Mouse (Mus musculus) telencephalon, adult 2 months (tissue): Measurements from ENCODE around the gene Xpo5.

ENCODE experiments used
- DNase-seq: peaks from one replicate; pipeline ENCODE4 v3.0.0-alpha.2; 2011; ENCODE audit warnings: low read depth, low spot score

Gene Xpo5

DNA sequence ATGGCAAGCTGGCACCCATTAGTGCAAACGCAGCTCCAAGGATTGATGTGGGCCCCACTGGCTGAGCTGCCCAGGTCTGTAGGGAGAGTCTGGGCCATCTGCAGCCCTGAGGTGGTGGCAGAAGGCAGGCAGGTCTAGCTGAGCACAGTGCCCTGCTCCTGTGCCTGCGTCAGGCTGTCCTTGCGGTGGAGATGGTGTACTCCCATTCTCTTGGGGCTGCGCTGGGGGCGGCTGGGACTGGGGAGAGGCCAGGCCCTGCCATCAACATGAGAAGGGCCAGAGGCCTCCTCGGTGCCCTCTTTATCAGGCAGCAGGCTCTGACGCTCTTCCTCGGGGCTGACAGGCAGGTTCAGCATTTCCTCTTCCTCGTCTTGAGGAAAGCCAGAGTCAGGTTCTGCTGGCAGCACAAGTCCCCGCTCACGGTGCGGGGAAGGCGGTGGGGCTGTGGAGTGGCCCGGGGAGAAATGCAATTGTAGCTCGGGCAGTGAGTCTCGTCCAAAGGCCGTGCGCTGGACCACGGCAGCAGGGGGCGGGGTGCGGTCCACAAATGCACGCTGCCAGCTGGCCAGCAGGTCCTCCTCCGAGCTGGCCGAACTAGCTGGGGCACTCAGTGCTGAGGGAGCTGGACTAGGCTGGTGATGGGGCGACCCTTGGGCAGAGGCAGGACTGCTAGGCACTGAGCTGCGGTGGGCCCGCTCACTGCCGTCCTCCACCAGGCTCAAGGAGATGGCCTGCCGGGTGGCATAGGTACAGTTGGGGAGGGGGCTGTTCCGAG, 55.9 kb downstream of the Xpo5 start:
- no peak for DNase-seq

DNA sequence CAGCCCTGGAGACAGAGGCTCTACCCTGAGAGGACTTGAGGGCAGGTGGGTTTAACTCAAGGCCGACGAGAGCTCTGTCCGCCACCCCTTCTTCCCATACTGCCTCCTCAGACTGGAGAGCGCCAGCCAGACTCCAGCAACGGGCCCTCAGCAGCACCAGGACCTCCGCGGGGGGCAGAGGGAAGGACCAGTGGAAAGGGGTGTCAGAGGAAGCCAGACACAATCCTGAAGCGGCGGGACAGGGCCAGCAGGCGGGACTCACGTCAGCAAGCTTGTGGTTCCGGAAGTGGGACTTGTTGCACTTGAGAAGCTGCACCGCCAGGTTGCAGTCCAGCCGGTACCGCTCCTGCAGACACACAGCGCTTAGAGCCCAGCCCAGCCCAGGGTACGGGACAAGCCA, 57.1 kb downstream of the Xpo5 start:
- no peak for DNase-seq

DNA sequence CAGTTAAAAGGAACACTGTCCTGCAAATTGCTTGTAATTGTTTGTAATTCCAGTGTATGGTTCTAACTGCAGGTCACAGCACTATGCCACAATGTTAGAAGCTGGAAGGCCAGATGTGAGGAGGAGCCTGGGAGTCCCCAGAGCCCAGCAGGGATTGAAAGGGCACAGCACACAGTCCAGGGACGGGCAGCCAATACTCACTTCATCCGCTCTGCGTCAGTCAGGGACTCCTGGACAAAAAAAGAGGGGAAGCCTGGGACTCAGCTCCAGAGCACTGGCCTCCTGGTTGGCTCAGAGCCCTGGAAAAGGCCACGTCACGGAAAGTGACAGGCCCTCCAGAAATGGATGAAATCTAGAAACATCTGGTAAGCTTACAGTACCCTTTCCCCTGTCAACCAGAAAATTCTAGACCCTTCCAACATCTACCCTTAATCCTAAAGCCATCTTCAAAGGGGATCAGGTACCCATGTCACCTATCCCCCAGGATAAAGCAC, 59.7 kb downstream of the Xpo5 start:
- DNase-seq, result no peak

DNA sequence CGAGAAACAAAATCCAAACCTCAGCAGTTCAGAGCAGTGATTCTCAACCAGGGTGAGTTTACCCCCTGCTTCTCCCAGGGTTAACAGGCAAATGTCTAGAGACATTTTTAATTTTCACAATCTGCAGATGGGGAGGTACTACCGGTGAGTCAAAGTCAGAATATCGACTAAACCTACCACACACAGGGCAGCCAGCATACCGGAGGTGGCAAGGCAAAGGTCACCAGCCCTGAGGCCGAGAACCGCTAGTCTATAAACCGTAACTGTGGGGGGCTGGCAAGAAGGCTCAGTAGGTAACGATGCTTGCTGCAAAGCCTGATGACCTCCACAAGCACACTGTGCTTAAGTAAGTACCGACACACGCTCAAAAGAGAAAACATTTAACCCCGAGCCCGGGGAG, 62.9 kb downstream of the Xpo5 start:
- DNase-seq, result no peak

DNA sequence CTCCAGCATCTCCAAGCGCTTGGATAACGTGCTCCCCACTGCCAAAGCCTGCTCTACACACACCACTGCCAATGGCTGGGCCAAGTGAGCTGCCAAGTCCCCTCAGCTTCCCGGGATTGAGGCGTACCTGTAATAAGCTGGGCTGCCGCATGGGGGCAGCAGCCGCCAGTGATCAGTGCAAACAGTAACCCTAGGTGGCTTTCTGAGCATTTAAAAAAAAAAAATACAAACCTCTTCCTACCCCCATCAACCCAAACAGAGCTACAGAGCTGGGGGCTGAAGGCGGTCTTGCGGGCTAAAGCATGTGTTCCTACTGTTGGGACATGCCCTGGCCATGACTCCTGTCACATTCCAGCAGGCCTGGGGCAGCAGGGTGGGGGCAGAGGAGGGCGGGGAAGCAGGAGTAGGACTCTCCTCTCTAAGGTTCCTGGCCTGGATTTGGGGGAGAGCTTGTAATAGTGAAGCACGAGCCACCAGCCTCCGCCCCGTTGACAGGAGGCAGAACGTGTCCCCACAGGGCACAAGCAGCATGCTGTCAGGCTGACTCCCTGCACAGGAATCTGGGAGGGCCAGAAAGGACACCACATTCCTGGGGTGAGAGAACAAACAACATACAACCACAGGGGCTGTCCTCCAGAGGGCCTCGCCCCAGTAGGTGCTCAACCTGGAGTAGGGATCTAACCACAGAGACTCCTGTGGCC, 63.5 kb downstream of the Xpo5 start:
- no peak for DNase-seq

DNA sequence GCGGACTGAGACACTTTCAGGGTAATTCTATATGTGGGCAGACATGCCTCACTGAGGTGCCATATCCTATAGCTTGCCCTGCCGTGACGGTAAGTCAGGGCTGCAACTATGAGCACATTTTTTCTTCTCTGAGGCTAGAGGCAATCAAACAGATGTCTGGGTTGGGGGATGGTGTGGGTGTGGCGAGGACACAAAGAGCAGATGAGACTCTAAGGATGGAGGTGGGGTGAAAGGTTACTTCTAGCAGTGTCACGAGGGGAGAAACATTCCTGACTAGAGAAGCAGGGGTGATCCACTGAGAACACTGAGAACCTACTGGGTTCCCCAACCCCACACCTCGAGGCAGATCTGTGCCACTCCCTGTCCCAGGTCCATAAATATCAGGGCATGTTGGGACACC, 64.4 kb downstream of the Xpo5 start:
- DNase-seq, result no peak

DNA sequence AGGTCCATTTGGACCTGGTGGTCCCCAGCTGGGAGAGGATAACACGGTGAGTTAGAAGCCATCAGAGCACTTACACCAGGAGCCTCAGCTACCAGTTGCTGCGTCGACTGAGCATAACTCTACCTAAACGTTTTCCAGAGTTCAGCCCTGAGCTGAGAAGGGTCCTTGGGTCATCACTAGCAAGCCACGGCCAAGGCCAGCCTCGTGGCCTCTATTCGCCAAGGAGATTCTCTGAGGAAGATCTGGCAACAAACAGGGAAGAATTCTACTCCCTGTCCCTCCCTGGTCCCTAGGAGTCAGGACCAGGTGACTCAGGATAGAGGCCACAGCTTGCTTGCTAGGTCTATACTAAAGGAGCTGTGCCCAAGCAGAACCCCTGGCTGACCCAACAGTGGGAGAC, 64.9 kb downstream of the Xpo5 start:
- DNase-seq, result no peak

DNA sequence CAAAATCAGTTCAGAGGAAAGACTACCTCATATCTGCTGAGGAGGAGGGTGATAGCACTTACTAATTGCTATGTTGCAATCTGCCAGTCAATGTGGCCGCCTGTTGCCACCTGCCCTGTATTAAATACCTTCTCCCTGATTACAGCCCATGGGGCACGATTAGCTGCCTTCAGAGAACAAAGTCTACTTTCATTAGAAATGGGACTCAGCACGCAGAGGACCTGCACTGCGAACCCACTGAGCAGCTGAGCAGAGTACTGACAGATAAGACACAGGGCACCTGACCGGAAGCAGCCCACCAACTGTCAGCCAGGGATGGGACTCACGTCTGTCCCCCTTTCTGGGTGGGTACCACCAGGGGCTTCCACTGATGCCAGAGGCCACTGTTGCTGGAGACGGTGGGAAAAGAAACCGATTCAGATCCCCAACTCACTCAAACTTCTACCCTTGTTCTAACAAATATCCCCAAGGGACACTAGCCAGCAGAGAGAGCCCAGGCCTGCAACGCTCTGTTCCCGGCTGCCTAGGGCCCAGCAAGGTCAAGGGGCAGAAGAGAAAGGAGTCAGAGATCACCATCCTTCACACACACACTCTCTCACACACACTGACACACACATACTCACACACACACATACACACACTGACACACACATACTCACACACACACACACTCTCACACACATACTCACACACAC, 65.6 kb downstream of the Xpo5 start:
- DNase-seq, result no peak

DNA sequence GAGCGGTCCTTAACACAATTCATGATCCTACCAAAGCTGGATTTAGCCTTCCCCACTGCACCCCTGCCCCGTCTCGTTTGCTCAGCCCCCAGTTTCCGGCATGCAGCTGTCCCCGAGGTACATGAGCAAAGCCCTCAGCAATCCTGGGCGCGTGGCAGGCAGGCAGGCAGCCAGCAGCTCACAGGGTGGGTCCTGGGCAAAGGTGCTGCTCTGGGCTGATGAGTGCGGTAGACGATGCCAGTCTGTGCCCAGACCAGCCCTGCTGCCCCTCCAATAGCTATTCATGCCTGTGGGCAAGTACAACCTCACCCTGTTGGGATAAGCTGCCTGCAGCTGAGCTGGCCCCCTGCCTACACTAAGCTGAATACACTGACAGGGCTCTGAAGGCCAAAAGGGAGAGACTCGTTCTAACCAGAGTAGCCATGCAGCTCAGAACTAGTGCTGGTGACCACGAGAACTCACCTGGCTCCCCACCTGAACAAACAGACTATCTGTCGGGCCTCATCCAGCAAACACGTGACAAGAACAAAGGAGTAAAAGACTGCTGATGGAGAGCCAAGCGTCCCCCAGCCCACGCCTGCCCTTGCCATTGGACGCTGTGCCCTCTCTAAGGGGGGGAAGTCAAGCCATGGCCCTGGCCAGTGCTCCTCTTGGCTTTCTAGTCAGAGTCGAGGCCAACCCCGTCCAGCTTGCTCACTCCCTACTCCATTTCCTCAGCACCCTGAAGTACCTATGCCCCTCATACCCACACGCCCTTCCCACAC, 67.4 kb downstream of the Xpo5 start:
- no peak for DNase-seq

DNA sequence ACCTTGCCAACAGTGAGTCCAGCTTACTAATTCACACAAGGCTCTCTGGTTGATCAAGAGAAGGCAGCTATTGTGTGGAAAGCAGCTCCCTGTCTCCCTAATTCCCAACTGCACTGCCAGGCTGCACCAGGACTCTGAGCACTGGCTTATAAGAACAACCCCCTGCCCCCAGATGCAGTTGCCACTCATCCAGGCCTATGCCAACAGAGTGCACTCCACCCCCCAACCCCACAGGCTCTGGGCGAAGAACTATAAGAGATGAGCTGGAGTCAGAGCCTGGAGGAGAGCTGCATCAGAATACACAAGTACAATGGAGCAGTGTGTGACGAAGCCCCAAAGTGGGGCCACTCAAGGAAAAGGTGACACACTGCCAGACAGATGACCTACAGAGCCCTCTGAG, 69.5 kb downstream of the Xpo5 start:
- DNase-seq, result no peak

DNA sequence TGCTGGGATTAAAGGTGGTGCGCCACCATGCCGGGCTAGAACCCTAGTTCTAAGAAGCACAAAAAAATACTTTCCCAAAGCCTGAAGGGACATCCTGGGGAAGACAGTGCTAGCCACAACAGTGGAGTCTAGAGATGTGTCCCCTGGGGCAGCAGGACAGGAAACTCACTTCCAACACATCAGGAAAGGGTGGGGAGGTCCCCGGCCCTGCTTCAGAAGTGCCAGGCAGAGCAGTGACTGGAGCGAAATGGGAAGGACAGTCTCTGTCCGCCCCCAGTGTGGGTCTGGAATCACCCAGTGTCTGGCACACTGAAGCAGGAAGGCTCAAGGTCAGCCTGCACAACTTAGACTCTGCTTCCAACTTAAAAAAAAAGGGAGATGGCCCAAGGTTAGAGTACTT, 70.1 kb downstream of the Xpo5 start:
- no peak for DNase-seq

DNA sequence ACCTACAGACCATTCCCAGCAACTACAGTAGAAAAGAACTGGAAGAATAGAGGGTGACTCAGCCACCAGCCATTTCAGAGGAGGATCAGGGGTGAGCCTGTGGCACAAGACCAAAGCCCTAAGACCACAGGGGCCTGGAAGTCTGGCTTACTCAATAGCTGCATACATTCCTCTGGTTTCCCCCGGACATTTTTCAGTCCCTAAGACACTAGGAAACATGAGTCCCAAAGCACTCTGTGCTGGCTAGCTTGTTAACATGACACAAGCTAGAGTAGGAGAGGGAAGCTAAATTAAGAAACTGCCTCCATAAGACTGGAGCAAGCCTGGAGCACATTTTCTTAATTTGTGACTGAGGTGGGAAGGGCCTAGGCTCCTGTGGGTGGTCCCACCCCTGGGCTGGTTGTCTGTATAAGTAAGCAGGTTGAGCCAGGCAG, 71.2 kb downstream of the Xpo5 start:
- peak; percentile 72 for DNase-seq

DNA sequence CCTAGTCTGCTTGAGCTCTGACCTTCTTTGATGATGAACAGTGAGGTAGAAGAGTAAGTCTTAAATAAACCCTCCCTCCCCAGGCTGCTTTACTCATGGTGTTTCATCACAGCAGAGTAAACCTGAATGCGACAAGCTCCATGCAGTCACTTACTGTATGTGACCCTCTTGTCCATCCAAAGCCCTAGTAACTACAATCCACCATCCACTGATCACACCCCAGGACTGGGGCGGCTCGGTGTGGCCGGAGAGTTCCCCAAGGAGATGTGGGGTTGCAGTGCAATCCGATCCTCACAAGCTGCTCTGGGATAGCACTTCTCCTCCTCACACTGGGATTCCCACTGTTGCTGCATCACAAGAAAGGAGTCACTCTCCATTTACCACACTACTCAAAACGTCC, 71.9 kb downstream of the Xpo5 start:
- no peak for DNase-seq

DNA sequence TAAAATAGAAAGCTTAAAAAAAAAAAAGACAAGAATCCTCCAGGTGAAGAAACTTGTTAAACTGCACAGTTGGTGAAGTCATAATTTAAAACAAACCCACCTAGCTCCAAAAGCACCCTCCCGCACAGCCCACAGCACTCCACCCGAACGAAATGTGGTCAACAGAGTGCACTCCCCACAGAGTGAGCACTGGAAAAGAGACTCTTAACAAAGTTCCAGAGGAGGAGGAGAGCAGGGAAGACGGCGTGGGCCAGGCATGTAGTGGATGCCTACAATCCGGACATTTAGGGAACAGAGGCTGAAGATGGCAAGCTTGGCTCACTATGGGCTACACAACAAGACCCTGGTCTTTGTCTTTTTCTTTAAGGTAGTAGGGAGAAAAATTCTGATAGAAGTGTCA, 72.5 kb downstream of the Xpo5 start:
- no peak for DNase-seq

DNA sequence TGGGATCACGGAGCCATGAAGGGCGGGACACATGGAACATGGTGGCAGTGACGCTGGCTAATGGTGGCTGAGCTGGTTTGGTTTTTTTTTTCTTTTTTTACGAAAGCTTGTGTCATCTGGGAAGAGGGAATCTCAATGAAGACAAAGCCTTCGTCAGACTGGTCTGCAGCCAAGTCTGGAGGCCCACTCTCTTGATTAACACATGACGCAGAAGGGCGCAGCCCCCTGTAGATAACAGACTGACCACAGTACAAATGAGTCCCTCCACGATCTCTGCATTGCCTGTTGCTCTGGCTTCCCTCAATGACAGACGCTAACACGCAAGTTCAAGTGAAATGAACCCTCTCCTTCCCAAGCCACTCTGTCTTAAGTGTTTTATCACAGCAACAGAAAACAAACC, 72.9 kb downstream of the Xpo5 start:
- no peak for DNase-seq

DNA sequence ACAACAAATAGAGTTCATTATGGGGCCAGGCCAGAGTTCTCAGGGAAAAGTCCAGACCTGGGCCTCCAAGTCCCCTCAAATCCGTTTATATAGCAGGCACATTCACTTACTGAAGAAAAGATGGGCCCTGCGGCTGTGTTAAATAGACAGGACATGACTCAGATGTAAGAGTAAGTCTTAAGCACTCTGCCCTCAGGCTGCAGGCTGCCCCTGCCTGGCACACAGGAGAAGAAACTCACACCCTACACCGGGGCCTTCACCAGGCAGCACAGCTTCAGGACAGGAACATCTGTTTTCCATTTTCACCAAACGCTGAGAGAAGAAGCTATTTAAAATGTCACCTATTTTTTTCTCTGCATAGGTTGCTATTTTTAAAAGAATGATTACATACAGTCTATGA, 75.0 kb downstream of the Xpo5 start:
- DNase-seq, result no peak

DNA sequence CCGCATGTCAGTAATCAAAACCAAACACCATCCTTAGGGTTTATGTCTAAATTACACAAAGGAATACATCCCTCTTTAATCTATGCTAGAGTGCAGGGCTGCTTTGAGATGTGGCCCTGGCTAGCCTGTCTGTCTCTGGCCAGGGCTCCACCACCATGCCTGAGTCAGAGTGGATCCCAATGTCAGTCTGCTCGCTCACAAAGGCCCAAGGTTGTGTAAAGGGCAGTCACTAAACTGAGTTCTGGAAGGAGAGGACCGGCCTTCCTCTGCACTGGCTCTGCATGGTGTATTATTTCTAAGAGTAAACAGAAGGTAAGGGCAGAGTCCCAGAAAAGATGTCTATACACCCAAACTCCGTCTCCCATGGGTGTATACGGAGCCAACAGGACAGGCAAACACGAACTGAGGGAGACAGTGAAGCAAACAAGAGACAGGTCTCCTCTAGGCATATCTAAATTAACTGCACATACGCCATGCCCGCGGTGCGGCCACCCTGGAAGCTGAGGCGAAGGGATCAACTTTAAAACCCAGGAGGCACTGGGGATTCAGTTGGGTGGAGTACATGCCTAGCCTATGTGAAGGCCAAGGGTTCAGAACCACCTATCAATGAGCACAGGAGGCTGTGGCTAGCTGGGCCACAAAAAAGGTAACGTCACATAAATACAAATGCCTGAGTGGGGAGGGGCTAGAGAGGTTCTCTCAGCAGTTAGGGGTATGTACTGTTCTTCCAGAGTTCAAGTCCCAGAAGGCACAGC, 75.6 kb downstream of the Xpo5 start:
- DNase-seq, result no peak

DNA sequence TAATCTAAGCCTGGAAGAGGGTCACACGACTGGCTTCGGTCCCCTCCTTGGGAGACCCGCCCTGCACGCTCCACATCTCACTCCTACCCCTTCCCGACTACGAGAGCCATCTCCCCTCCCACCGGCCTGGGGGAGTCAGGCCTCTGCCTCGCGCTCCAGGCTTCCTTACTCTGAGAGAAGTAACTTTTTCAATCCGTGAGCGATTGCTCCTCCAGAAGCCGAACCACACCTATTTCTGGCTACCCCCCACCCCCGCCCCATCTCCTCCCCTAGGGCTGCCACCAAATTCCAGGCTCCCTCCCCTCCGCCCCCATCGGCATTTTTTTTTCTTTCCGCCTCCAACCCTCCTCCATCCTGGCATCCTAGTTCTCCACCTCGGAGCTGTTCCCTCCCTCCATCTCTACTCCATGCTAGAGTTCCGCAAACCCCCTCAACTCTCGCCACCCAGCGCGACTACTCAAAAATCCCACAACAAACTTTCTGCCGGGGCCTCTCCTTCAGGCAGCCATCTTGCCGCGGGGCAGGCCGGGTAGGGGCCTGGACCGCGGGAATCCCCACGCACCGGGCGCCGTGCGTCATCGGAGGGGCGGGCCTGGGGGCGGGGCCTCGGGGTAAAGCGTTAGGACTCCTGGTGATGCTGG, 80.0 kb downstream of the Xpo5 start, which contains the start of gene Tjap1:
Gene Tjap1, minus strand, starts transcription at position 544 of the 641 bp plus-strand sequence.
- DNase-seq, result no peak

DNA sequence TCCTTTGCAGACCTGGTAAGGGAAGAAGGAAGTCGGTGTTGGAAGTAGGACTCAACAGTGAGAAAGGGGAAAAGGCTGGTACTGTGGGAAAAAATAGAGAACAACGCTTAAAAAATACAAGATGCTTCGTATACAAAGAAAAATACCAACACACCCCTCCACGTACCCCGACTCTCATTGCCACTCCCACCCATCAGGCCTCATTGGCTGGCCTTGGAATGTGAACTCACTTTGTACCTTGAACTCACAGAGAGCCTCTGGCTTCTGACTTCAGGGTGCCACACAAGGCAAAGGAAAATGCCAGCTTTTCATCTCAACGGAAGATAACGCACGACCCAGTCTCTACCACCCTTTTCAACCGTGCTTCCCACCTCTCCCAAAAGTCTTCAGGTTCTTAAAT, 80.6 kb downstream of the Xpo5 start:
- DNase-seq, result no peak

DNA sequence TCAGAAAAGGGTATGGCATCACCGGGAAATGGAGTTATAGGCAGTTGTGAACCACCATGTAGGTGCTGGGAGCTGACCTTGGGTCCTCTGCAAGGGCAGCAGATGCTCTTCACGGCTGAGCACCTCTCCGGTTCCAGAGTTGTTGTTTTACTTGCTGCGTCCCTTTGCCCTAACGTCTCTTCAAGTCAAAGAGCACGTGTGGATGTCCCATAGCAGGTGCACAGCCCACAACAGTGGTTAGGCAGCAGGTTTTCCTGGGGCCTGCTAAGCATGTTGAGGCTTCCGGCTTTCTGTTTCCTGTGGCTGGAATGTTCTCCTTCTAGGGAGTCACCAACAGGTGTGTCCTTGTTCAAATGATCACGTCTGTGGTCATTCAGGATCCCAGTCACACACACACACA, 81.3 kb downstream of the Xpo5 start:
- no peak for DNase-seq

DNA sequence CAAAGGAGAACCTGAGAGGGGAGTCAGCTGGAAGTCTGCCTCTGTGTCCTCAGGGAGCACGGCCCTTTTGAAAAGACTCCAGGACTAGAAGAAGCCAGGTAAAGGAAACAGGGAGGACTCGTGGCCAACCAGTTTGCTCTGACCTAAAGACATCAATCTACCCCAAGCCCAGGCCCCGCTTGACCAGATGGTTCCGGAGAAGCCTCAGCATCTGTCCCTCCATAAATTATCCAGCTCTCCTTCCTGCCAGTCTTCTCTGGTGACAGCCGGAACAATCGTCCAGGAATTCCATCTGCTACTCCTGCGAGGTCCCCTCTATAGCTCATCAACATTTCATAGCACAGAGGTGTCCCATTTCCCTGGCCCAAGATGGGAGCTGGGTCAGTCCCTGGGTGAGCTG, 82.1 kb downstream of the Xpo5 start:
- no peak for DNase-seq
